Mouse (Mus musculus) CH12F3 (cell line): Measurements from ENCODE around the gene Gsta1.
"Not testable (repeated sequence)": the region's sequence is repeated elsewhere in the genome, so short reads cannot be mapped to it uniquely, and the experiment has no call there.

Experiments
- in situ Hi-C: fragments of 300-500 bp; cut with MboI; formaldehyde crosslinking; loops from 2 replicates; pipeline ENCODE4 v1.14.3; 2020; ENCODE audit warnings: low sequenced_read_pairs

Gsta1 gene

DNA sequence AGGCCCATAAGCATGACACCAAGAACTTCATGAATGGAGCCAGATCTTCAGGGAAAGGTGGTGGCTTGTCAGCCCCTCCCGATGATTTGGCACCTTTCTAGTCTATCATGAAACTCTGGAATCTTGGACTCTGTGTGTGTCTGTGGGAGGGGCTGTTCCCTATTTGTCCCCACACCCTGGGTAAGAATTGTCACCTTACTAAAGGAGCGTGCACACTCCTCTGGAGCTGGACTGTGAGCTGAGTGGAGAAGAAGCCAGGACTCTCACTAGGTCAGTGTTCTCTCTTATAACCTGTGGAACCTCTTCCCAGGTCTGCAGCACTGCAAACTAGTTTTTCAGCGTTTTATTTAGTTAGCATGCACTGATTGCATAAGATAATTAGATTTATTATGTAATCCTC, at the start of gene Gsta1:
TSS of gene Gsta1 (plus strand) at position 196 of the 400 bp plus-strand sequence.
- in situ Hi-C loops = not testable (repeated sequence)

DNA sequence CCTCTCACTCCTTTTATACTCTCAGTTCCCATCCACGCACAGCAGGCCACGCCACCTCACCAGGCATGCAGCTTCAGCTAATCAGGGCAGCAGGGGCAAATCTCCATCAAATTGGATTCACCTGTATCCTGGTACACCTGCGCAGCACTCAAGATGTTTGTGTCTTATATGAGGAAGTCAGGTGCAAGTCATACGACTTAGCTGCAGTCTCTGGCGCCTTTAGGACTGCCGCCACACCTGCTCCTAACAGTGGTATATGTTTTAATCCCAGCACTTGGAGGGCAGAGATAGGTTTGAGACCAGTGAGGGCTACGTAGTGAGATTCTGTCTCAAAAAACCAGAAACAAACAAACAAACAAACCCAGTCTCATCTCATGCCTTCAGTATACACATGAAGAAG, 48.0 kb upstream of the Gsta1 start, which contains the start of gene Gsta4:
TSS of gene Gsta4 (plus strand) at position 301 of the 400 bp plus-strand sequence.
- in situ Hi-C loops = not testable (repeated sequence)

DNA sequence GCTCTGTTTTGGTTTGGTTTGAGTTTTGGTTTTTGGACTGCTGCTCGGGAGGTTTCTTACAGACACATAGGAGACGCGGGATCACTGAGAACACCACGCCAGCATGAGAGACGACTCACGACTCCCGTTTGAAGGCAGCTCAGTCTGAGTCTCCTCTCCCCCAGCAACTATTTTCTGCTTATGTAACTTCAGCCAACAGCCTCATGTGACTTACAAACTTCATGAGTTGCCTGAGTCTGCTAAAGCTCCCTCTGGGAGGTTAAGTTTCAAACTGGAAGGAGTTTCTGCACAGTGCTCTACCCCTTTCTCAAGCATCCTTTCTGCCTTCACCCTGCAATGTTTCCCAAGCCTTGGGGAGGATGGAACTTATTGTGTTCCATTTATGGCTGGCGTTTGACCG, 44.8 kb upstream of the Gsta1 start:
- in situ Hi-C loops = no loop called here

DNA sequence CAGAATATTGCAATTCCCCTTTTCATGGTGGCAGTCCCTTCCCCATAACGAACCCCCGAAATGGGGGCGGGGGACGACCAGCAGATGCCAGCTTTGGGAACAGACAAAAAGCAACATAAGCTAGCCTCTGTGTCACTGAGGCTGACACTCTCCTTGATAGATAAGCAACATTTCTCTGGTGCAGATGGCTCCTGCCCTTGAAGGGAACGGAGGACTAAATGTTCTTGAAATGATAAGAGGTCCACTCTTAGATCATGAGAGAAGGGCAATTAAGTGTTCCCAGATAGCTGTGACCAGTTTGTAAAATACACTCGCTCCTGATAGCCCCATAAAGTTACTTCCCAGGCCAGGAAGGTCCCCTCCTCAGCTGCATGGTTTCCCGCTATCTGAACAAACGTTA, 41.5 kb upstream of the Gsta1 start:
- in situ Hi-C loops = no loop called here

DNA sequence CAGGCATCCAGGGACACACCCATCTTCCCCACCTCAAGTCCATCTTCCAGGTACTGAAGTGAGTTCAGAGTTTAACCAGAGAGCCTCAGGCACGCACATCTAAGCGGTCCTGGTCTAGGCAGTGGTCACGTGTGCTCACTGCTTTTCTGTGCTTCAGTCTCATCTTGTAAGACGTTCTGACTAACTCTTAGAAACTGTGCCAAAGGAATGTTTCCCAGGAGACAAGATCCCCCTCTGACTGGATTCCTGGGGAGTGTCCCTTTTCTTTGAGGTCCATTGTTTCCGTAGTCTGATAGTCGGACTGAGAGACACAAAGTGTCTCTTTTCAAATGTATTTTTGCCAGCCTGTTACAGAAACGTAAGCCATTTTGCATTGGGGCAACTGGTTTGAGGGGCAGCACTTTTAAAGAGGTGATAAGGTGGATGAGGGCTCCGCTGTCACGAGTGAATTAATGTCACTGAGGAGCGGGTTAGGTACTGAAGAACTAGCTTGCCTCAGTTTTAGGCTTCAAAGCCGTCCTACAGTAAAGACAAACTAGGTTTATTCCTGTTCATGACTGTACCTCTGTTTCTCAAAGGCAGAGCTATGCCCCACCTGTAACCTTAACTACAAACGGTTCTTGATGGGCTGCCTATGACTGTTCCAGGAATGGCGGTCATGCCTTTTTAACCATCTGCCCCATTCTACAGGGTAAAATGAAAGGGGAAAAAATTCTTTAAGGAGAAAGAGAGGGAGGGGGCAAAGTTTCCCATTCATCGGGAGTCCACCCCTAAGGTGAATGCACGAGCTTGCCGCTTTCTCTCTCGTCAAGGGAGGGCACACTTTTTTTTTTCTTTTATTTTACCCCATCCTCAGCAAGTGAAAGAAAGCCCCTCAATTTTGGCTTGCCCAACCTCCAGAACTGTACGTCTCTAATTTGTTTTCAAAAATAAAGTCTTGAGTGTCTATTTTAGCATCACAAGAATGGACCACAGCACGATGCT, 39.5 kb upstream of the Gsta1 start:
- in situ Hi-C loops = no loop called here

DNA sequence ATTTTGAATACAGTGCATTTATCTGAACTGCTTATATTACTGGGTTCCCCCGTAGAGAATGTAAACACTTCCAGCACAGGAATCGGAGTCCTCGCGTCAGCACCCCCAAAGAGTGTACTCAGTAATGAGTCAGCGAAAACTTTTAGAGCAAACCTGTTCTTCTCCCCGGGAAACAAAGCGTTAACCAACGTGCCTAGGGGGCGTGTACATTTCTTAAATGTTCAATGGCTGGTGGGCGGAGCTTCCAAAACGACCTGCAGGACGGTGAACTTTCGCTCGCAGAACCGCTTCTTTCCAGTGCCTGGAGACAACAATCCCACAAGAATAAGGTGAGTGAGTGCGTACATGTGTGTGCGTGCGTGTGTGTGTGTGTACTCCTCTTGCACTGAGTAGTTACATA, 38.7 kb upstream of the Gsta1 start:
- in situ Hi-C loops = no loop called here

DNA sequence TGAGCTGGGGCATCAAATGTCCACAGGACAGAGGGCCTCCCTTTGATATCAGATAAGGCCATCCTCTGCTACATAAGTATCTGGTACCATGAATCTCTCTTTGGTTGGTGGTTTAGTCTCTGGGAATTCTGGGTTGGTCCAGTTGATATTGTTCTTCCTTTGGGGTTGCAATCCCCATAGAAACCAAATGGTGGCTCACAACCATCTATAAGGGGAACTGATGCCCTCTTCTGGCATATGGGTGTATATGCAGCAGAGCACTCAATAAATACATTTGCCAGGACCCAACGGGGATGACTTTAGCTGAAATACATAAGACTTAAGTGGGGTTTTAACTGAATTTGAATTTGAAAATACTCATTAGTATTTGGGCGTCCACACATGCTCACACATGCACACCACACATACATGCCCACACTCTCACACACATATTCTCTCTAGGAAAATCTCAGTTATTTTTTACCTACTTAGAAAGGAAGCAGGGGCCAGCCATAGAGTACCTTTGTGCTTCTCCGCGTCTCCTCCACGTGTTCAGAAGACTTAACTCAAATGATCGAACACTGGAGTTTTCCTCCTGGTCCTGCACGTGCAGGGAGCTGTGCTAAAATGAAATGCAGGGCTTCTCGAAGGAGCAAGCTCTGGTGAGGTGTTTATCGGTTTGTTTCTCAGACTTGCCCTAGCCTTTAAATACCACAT, 36.4 kb upstream of the Gsta1 start:
- in situ Hi-C loops = no loop called here

DNA sequence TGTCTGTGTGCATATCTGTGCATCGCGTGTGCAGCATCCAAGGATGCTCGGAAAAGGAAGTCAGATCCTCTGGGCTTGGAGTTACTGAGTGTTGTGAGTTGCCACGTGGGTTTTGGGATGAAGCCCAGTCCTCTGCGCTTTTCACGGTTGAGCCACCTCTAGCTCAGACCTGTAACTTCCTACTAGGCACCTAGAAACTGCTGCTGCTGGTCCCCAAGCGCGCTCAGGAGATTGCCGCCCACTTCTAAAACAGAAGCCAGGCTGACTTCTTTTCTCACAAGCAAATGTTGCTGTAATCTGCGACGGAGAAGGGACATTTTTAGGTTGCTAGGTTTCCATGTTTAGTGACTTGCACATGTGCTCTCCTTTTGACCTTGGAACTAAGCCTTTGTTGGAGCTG, 35.4 kb upstream of the Gsta1 start:
- in situ Hi-C loops = no loop called here

DNA sequence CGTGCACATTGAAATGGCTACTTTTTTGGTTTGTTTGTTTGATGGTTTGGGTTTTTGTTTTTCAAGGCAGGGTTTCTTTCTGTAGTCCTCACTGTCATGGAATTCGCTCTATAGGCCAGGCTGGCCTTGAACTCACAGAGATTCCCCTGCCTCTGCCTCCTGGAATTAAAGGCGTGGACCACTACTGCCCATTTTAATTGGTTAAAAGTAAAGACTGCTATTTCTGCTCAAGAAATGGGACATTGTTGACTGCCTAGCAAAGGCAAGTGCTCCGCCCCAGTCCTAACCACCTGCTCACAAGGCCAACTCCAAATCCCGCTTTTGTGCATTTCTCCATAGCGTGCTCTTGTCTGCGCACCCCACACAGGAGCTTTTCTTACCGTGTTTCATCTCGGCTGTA, 32.7 kb upstream of the Gsta1 start:
- in situ Hi-C loops = no loop called here

DNA sequence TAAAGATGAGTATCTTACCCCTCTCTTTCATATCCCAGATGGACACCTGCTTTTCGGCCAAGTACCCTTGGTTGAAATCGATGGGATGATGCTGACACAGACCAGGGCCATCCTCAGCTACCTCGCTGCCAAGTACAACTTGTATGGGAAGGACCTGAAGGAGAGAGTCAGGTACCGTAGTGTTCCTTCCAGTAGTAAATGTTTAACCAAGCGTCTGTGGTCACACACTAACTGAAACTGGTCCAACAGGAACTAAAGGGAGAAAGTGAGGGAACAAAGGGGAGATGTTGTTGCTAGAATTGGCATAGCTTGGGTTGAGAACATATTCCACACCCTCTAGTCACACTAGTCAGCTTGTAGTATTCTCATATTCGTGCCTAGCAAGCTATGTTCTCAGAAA, 26.3 kb upstream of the Gsta1 start:
- in situ Hi-C loops = no loop called here

DNA sequence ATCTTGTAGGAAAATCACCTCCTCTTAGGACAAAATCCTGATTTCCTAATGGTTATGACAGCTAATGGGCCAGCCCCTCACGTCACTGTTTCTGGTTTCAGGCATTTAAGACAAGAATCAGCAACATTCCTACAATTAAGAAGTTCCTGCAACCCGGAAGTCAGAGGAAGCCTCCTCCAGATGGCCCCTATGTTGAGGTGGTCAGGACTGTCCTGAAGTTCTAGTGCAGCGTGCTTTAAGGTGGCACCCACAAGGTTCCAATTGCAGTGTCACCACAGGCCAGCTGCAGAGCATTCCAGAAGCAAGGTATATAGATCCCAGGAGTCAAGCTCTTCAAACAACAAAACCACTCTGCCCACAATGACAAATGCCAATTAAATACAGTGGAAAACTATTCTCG, 21.5 kb upstream of the Gsta1 start:
- in situ Hi-C loops = no loop called here

DNA sequence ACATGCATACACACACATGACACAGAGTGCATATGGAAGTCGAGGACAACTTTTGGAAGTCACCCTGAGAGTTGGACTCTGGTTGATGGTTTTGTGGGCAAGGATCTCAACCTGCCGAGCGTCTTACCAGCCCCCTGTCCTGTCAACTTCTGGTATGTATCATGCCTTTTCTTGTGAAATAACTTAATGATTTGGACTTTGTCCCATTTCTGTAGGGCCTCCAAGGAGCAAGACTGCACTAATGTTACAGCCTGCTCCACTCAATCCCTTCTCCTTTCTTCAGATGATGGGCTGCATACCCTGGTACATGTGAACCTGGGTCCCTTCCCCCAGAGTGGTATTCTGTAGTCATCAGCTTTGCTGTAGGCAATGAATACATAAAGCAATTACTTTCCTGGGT, 20.4 kb upstream of the Gsta1 start:
- in situ Hi-C loops = no loop called here

DNA sequence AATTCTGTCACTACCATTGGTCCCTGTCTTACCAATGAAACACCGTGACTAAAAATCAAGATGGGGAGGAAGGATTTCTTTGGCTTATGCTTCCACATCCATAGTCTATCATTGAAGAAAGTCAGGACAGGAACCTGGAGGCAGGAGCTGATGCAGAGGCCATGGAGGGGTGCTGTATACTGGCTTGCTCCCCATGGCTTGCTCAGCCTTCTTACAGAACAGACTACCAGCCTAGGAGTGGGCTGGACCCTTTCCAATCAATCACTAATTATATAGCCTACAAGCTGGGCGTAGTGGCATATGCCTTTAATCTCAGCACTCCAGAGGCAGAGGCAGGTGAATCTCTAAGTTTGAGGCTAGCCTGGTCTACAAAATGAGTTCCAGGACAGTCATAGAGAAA, 19.6 kb upstream of the Gsta1 start:
- in situ Hi-C loops = no loop called here

DNA sequence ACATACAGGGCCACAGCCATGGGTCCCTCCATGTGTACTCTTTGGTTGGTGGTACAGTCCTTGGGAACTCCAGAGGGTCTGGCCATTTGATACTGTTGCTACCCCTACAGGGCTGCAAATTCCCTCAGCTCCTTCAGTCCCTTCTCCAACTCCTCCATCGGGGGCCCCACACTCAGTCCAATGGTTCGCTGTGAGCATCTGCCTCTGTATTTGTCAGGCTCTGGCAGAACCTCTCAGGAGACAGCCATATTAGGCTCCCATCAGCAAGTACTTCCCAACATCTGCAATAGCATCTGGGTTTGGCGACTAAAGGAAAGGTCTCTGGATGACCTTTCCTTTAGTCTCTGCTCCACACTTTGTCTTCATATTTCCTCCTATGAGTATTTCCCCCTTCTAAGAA, 18.9 kb upstream of the Gsta1 start:
- in situ Hi-C loops = no loop called here

DNA sequence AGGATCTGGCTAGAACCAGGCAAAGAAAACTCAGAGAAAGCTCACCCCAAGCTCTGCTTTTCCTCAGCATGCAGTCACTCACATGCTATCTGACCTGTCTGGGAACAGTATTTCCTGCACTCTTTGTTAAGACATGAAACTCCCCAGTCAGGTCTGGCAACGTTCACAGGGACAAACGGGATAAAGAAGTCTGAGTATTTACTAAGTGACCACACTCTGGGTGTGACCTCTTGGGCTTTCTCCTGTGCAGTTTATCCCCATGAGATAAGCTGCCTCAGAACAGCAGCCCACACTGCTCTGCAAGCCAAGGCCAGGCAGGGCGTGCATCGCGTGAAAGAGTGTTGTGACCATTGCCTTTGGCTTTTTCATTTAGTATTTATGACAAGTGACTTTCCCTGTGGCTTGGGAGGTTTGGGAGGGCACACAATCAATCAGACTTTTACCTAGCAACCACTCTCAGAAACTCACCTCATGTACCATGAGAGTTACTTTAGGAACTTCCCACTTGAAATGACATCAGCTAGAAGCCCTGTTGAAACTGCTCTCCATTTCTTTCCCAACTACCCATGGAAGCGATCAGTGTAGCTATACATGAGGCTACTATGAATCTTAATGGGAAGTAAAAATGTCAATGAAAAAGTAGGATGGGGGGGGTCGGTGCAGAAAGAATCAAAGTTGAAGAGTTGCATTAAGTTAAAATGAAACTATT, 18.0 kb upstream of the Gsta1 start:
- in situ Hi-C loops = no loop called here

DNA sequence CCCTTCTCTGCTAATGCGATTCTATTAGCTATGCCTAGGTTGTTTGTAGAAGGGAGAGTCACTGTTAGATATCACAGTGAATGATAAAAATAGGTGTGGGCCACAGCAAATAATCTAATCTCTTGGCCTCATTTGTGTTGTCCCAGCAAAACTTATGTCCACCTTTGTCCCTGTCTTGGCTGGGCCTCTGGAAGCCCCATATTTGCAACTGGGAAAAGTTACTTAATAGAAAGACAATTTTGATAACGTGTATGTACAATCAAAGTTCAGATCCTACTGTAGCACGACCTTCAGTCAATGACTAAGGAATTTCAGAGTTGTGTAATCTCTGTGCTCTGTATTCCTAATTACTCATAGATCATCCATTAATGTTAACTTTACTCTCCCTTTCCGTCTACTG, 13.4 kb upstream of the Gsta1 start:
- in situ Hi-C loops = no loop called here

DNA sequence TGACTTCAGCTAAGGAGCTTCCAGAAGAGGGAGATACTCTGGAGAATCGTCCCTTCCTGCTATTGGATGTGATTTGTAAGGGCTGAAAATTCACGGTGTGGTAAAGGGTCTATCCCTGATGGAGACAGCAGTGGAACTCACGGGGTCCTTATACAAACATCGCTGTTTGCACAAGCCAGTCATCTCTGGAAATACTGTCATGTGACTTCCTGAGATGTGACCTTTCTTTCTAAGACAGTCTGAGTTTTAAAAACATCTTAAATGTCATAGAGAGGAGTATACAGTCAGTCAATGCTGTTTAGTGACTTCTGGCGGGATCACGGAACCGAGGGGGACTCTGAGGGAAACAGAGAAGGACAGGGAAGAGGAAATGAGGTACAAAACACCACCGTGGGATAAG, 7.8 kb upstream of the Gsta1 start:
- in situ Hi-C loops = no loop called here

DNA sequence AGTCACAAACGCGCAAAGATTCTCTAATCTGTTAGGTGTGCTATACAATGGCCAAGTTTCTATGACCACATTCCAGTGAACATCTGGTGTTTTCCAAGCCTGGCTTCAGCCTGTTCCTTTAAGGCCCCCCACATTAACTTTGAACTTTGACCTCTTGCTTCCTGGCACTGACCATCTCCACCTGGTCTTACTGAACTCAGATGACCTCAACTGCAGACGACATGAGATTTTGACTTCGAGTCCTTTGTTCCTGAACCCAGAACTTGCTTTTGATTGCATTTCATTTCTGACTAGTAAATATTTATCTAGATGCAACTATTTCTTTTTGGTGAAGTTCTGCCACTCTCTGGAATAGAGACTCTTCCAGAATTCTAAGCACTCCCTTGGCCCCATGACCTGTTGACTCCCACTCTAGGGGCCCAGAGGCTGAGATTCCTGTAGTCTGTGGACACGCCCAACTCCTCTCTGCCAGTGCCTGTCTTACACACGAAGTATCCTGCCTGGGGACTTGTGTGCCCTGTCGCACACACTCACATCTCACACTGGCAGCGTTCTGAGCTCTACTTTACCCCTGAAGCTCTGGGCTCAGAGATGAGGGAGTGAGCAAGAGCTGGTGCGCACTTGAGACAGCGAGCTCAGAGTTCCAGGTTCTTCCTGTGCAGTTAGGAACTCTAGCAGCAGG, 7.1 kb upstream of the Gsta1 start:
- in situ Hi-C loops = no loop called here

DNA sequence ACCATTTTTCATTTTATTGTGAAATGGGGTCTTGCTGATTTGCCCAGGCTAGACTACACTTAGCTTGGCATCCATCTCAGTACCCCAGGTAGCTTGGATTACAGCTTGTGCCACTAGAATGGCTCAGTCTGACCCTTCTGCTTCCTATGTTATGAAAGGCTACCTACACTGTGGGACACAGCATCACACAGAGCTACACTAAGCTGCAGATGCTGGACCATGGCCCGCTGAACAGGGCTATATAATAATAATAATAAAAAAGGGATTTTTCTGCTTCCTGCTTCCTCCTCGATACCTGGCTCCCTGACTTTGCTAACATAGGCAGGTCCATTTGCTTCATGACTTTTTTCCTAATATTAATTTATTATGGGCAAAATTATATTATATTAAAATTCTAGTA, 6.0 kb upstream of the Gsta1 start:
- in situ Hi-C loops = no loop called here

DNA sequence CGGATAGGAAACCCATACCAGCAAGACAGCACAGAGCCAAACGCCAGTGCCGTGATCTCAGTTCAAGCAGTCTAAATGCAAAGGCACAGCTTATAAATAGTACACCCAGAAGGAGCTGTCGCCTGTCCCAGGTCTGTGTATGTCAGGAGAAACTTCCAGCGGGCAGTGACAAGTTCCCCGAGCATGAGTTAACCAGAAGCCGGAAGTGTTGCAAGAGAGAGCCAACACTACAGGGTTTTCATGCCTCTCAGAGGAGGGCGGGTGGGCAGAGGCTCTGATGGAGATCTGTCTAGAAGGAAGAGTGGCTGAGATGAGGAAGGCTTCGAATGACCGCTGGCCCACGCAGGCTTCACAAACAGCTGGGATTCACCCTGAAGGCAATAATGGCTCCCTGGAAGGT, 5.2 kb upstream of the Gsta1 start:
- in situ Hi-C loops = no loop called here

DNA sequence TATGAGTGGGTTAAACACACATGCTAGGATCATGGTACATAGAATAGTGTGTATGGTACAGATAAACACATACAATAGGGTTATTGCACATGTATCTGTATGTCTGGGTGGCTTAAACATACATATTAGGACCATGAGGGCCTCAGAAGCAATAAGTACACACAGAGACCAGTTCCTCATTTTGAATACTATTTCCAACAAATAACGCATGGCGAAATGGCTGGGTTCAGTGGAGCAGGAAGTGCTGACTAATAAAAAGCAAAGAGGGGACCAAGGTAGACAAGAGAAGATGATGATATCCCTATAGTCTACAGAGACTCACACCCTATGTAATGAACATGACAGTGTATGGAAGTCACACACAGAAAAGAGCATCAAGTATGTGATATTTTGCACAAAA, 2.3 kb upstream of the Gsta1 start:
- in situ Hi-C loops = no loop called here
